Mouse (Mus musculus): Measurements from ENCODE around the gene Ralgps1.

The Ralgps1 gene

DNA sequence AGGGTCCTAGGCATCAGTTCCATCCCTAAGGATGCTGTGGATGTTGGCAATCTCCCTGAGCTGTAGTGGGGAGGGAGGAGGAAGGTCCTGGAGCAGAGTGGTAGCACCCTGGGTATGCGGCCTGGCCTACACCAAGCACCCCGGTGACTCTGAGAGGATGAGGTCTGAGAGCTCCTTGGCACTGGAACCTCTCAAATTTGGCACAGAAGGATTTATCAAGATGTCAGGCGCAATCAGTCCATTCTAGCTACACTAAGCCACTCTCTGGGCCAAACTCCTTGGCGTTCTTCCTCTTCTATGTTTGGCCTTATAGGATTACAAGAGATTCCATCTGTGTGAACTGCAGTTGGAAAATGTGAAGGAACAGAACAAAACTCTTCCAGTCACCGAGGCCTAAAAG, 82.4 kb downstream of the Ralgps1 start:
- in situ Hi-C loops (cut with MseI, MboI) = no loop called here

DNA sequence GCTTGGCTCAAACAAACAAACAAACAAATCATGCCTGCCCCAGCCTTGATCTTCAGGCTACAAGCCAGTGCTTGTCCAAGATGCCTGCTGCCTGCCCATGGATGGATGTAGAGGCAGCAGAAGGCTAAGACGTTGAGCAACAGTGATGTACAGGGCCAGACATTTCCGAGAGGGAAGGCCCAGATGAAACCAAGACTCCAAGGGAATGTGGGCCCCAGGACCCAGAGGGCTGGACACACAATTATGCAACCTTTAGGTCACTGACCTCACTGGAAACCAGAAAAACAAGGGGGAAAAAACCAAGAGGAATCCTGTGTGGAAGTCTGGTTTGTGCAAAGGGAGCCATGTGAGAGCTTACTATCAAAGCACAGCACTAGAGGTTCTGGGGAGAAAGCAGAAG, 87.6 kb downstream of the Ralgps1 start:
- in situ Hi-C loops (cut with MseI, MboI) = no loop called here

DNA sequence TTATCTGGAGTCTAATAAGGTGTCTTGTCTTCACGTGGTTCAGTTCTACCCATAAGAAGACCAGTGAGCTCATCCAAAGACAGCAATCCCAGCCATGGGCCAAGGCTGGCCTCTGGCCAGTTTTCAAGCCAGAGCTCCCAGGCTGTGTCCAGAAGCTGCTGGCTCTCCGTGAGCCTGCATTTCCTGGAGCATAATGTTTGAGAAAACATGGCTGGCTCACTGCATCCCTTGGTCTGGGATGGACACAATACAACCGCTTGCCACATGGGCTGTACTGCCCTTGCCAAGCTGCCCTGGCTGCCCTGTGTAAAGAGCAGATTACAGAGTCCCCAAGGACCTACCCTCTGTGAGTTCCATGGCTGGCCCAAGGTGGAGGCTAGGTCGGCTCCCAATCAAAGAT, 88.4 kb downstream of the Ralgps1 start:
- in situ Hi-C loops (cut with MseI, MboI) = no loop called here

DNA sequence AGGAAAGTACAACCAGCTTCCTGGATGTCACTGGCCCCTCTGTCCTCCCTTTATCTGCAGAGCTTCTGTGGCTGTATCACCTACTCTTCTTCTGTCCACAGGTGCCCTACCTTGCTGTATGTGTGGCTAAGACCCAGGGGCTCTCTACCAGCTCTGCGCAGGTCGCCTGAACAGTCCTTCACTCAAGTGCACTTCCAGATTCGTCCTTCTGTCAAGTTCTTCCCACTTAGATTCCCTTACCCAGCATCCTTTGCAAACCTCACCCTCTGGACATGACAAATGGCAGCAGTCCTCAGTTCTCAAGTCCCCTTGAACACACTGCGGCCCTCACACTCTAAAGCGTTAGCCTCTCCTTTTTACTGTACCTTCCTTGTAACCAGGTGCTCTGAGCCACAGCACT, 89.5 kb downstream of the Ralgps1 start:
- in situ Hi-C loops (cut with MseI, MboI) = no loop called here

DNA sequence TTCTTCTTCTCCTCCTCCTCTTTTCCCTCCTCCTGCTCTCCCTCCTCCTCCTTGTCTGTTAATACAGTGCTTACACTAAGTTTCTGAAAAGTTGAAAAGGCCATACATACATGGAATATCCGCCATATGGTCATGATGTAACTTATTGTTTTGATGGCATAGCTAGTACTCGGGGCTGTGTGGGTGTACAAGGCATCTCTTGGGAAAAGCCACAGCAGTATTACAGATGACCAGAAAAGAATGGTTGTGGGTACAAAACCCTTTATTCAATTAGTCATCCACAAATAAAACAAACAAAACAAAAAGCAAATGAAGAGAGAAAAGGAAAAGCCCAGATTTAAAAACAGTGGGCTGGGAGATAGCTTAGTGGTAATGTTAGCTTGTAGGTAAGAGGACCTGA, 90.8 kb downstream of the Ralgps1 start:
- in situ Hi-C loops (cut with MseI, MboI) = no loop called here

DNA sequence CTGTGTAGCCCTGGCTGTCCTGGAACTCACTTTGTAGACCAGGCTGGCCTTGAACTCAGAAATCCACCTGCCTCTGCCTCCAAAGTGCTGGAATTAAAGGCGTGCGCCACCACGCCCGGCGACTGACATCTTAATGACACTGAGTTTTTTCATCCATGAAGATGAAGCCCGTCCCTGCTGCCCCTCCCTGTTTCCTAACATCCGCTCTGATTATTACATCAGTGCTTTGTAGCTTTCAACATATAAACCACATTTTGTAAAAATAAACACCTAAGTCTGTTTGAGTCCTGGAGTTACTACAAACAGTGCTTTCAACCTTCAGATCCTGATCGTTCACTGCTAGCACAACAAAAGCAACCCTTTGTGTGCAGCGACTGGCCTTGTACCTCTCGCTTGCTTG, 91.5 kb downstream of the Ralgps1 start:
- in situ Hi-C loops (cut with MseI, MboI) = no loop called here

DNA sequence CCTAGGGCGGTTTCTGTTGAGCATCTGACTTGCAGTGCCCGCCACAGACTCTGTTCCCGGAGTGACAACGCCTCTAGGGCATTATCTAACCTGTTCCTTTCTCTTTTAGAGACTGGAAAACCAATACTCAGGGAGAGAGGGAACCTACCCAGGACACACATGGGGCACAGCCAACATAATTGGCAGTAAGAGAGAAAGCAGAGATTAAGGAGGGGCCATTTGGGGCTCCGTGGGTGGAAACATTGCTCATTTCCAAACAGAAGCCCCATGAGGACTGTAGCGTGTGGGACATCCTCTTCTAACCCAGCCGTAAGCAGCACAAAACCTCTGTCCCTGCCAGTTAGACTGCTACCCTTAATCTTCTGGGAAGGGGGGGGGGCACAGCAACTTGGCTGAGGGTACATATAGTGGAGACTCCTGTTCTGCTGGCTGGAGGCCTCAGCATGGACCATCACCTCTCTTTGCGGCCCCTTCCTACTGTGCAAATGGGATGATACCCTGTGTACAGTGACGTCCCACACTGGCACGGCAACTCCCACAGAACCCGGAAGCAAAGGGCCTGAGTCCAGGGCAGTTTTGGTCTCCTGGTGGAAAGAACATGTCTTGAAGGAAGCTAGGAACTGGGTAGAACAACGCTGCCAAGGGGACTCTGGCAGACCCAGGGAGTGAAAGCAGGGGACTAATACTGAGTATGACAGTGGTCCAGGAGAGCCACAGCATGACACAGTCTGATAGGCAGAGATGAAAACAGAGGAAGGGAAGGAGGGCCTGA, 96.4 kb downstream of the Ralgps1 start:
- in situ Hi-C loops (cut with MseI, MboI) = no loop called here

DNA sequence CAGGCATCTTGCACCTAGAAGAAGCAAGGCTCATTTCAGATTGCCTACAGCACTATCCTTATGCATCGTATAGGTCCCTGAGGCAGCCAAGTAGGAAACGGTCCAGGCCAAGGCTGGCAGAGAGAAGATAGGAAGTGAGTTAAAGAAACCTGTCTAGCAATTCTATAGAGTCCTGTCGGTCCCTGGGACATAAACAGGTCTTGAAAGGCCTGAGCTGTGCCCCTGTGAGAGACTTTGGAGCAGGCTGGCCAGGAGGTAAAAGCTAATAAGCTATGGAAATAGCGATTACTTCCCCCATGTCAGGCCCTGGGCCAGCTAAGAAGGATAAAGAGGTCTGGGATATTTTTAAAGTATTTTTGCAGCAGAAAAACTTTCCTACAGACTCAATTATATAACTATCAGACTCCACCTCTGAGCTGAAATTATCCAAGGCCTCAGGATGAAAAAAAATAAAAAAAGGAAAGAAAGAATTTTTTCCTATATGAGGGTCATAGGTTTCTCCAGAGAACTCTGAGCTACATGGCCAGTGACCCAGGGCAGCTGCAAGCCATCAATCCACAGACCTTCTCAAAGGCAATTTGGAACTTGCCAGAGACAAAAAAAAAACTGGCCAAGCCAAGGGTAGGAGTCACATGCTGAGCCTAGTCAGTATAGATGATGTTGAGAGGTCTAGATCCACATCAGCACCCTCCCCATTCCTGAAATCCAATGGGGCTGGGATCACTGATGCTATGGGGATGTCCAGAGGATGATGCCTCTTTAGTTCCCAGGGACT, 98.4 kb downstream of the Ralgps1 start:
- in situ Hi-C loops (cut with MseI, MboI) = no loop called here

DNA sequence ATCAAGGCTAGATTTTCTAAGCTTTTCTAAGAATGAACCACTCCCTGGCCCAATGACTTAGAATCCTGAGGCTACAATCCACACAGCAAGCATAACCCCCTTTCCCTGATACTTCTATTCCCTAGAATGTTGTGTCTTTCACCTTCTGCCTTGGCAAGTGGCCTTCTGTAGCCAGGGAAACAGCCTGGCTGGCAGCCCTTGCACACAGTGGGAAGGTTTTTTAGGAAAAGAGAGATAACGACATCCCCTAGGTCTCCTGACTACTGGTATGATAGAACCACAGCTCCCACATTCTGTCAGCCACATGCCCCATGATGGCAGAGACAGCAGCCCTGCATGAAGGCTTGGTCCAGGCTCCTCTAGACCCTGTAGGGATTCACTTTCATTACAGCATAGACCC, 99.8 kb downstream of the Ralgps1 start:
- in situ Hi-C loops (cut with MseI, MboI) = no loop called here

DNA sequence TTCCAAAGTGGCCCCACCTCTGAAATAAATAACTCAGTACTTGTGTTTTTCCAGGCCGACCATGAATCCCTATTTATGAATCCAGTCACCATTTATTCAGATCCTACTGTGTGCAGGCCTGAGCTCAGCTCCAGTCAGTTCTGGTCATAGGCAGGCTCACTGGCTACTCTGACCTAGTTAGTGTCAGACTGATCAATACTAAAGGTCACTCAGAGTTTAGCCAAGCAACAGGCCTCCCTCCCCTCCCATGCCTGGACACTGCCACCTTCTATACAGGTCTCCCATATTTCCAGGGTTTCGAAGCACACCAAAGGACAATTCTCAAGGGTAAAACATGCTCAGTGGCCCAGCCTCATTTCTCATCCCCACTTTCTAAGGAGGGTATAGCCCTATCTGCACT, 100.7 kb downstream of the Ralgps1 start:
- in situ Hi-C loops (cut with MseI, MboI) = no loop called here

DNA sequence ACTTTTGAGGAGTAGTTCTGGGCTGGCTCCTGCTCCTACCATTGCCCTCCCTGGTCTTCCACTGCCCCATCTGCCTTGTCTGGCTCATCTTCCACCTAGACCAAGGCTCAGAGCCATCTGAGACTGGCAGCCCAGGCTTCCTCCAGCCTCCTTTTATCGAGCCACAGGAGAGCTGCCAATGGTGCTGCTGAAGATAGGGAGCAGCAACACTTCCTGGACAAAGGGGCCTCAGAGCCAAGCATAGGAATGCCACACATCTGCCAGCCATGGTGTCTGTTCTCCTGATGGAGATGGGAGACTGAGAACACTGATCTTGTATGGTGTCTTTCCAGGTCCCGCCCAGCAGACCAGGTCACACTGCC, 102.2 kb downstream of the Ralgps1 start:
- in situ Hi-C loops (cut with MseI, MboI) = no loop called here

DNA sequence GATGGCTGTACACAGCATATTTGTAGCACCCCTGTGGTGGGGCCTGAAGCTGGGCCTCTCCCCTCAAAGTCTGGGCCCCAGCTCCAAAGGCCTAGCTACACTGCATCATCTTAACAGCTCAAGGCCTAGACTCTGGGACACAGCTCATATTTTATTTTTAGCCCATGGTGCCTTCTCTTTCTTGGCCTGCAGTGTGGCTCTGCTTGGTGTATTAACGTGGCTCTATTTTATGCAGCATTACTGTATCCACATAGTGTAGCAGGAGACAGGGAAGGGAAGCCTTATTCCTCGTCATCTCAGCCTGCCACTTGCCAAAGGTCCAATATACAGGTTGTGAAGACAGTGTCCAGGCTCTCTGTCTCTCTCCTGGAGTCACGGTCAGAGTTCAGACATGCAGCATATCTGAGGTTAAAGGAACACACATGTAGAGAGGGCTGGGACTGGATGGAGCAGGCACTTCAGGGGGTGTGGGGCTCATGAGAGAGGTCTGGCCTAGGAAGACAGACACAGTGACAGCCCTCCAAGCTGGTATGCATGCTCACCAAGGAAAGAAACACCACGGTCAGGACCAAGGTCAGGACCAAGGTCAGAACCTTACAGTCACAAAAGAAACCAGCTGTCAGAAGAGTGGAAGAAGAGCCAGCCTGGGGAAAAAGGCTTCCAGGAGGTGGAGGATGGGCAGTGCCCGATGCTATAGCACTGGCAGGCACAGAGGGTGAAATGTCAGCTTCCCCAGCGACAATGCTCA, 102.7 kb downstream of the Ralgps1 start:
- in situ Hi-C loops (cut with MseI, MboI) = no loop called here

DNA sequence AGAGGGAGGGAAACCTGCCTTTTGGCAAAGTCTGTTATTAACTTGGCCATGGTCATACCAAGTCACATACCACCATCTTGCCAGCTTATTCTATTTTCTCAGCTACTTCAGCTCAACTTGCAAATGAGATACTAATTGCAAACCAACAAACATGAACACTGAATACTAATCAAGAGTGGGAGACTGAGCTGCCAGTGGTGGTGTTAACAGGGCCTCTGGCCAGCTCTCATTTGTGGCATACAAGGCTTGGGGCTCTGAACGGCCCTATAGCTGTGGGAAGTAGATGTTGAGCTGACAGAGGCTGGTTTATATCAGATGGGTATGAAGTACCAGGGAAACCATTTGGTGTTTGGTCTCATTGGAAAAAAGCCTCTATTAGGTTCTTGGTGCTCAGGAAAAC, 104.2 kb downstream of the Ralgps1 start:
- in situ Hi-C loops (cut with MseI, MboI) = no loop called here

DNA sequence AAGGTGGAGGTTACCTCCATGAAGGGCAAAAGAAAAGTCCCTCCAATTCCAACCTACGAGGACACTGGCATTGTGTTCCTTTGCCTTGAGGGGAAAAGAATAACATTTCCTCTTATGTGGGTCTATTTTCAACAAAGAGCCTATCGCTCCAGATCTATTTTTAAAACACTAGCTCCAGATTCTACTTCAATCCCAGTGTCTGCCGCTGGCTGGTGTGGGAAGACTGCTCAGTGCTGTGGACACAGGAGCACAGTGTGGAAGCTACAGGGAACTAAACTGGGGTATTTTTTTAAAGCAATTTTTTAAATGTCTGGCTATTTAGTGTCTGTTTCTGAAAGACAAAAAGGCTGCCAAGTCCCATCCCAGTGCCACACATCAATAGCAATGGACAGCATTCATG, 105.5 kb downstream of the Ralgps1 start:
- in situ Hi-C loops (cut with MseI, MboI) = no loop called here

DNA sequence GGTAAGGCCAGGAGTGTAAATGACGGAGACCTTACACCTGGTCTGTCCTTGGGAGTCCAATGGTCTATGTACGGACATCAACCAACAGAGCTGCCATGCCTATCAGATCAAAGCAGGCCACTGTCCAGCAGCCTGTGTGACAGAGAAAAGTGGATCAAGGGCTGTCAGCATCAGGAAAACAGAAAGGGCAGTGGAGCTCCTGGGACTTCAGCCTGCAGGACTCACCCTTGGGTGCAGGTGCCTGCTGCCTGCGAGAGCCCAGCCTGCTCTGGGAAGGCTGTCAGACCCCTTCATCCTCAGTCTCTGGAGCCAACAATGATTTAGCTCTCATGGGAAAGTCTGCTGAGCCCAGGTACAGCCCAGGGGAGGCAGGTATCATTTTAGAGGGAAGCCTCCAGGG, 109.8 kb downstream of the Ralgps1 start:
- in situ Hi-C loops (cut with MseI, MboI) = no loop called here

DNA sequence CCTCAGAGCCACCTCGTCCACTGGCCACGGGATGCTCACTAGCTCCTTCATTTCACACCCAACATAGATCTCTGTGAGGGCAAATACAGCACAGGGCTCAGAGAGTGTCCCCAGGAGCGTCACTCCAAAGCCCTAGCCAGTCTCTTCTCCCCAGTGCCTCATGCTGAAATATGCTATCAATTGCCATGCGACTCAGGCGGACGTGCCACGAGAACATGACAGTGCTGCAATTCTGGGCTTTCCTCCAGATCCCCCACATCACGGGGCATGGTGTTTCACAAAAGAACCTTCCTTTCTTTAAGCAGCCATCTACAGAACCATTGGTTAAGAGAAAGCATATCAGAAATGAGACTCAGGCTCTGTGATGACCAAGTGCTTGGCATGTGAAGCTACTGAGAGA, 110.5 kb downstream of the Ralgps1 start:
- in situ Hi-C loops (cut with MseI, MboI) = no loop called here

DNA sequence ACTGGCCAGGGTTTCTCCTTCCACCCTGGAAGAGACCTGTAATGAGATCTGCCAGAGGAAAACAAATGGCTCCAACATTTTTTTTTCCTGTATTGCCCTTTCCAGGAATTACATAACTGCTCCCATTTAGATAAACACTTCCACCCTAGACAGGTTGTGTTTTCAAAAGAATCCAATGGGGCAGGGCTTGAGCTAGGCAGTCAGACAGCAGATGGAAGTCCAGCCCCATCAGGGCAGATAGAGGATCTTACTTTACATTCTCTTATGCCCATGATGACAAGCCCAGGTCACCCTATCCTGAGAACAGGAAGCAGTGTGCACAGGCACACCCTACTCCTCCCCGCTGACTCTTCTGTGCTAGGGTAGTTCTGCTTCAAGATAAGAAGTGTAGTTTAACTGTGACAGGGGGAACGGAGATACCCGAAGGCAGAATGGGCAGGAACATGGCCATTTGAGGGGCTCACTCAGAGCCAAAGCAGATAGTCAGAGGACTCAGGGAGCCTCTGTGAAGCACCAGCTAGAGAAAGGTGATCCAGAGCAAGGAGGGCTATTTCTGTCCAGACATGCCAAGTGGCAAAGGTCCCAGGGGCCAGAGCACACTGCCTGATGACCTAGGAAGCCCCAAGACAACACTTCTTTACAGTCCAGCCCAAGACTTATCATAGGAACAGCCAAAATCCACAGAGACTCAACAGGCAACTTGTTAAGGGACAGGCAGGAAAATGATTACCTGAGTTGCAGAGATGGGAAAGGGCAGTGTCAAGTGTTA, 114.3 kb downstream of the Ralgps1 start:
- in situ Hi-C loops (cut with MseI, MboI) = no loop called here

DNA sequence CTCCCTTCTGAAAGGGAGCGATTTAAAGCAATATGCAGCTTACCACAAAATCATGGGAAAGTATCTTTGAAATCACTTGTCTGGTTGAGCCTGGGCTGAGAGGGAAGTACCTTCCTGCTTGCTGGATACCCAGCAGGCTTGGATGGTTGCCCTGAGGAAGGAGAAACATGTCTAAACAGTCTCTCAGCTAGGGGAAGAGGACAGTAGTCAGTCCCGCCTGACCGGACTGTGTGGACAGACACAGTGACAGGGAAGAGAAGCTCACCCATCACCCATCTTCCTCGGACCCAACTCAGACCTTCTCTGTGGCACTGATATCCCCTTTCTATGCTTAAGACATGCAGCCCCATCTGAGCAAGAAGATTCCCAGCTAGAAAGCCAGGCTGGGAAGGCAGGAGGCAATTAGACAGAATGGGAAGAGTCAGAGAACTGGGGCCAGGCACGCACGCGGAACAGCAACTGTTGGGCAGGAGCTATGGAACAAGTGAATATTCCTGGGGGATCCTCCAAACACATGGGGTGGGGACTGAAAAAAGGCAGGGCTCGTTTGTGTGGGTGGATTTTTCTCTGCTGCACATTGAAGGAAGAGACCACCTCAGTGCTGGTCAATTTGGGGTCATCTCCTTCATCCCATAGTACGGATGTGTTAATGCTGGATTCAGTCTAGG, 116.8 kb downstream of the Ralgps1 start:
- in situ Hi-C loops (cut with MseI, MboI) = no loop called here

DNA sequence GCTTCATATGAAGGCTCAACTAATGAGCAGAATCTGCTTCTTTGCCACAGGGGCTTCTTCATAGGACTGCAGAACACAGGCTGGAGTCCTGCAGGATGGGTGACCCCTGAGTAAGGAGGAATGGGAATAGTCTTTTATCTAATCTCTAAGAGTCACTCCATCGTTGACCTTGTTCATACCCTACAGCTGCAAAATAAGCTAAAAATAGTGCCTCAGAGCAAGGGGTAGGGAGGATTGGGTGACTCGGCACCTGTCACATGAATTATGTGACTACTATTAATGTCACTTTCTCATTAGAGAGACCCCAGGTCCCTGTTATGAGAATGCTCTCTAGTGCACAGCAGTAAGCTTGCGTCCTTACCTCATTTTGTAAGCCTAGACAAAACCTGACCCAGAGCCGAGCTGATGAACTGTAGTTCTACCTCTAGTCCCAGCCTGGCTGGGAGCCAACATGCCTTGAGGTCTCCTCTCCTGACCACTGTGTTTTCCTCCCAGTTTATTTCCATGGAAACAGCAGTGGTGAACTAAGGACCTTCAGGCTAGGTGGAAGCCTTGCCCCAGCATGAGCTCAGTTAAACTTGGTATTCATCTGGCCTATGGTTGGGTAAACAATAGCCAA, 117.6 kb downstream of the Ralgps1 start:
- in situ Hi-C loops (cut with MseI, MboI) = no loop called here

DNA sequence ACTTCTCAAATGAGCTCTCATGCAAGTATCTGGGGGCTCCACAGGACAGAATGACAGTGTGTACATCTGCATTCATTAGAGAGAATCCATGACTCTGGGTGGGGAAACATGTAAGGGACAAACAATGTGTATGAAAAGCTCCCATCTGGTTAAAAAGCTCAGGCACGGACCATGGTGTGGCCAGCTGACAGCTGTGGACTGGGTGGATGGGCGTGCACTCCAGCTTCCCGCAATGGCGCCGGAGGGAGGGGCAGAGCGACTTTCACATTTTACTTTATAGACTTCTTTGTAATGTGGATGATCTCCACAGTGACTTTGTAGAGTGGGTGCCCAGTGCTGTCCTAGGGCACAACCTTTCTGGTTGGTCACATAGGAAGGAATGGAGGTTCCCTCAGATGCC, 118.5 kb downstream of the Ralgps1 start:
- in situ Hi-C loops (cut with MseI, MboI) = no loop called here
